Mouse (Mus musculus): Measurements from ENCODE around the gene Pars2. TPM values are rescaled to one million over a fixed set of nuclear protein-coding genes. Genes with fewer than 3 reads are reported as not detected.

Pars2 gene
- polyA plus RNA-seq, 1 experiment from 2014 or later, result 5.4 TPM

Other genes starting within 250 kb of the Pars2 start
- gene Pcsk9, start 186.7 kb upstream of the Pars2 start, polyA plus RNA-seq (2015; fragmentation: Nextera tagmentation; extraction: Ambion mirVana), result 89.7 and 99.6 TPM in 2 replicates
- gene Bsnd, start 158.8 kb upstream of the Pars2 start, polyA plus RNA-seq (2015; fragmentation: Nextera tagmentation; extraction: Ambion mirVana), result not detected in 2 replicates
- 7.7 and 8.1 TPM in 2 replicates for gene Dhcr24, start 90.0 kb upstream of the Pars2 start, polyA plus RNA-seq (2015; fragmentation: Nextera tagmentation; extraction: Ambion mirVana)
- not detected in 2 replicates for gene Lexm, start 33.8 kb upstream of the Pars2 start, polyA plus RNA-seq (2015; fragmentation: Nextera tagmentation; extraction: Ambion mirVana)
- gene Ttc22, start 28.6 kb upstream of the Pars2 start, polyA plus RNA-seq (2015; fragmentation: Nextera tagmentation; extraction: Ambion mirVana), result 0.04 and 0.22 TPM in 2 replicates
- gene Ttc4, start 27.9 kb downstream of the Pars2 start, polyA plus RNA-seq (2015; fragmentation: Nextera tagmentation; extraction: Ambion mirVana), result 33.6 and 34.0 TPM in 2 replicates
- gene Mroh7, start 79.9 kb downstream of the Pars2 start, polyA plus RNA-seq (2015; fragmentation: Nextera tagmentation; extraction: Ambion mirVana), result 0.08 and 0.09 TPM in 2 replicates
- gene Fam151a, start 82.8 kb downstream of the Pars2 start, polyA plus RNA-seq (2015; fragmentation: Nextera tagmentation; extraction: Ambion mirVana), result 0.05 and 0.06 TPM in 2 replicates
- gene Acot11, start 153.9 kb downstream of the Pars2 start, polyA plus RNA-seq (2015; fragmentation: Nextera tagmentation; extraction: Ambion mirVana), result 4.9 and 6.1 TPM in 2 replicates

Data from liver, embryonic 16.5 days (tissue).